Mouse (Mus musculus): ENCODE data around the gene Map3k4. TPM values are rescaled to one million over a fixed set of nuclear protein-coding genes. Genes with fewer than 3 reads are reported as not detected.

Map3k4 gene
- polyA plus RNA-seq, 1 experiment = 6.1 TPM

- no peaks in the 10 kb centered on the region for H3K27me3 ChIP-seq (ENCODE audit: control insufficient read depth, insufficient read depth, low read length)
- TF ChIP-seq CTCF (IDR thresholded peaks at IDR 0.05; ENCODE audit: control insufficient read depth, insufficient read depth, insufficient replicate concordance, low read depth, low read length) (no peak), POLR2A (IDR thresholded peaks at IDR 0.05; ENCODE audit: control insufficient read depth, low read depth, low read length) (no peak)
- no peak overlapping the region for H3K27ac ChIP-seq (ENCODE audit: control insufficient read depth, insufficient read depth, low read depth, low read length)
- no peaks in the 10 kb centered on the region for H3K36me3 ChIP-seq (ENCODE audit: control insufficient read depth, insufficient read depth, low read length)
- no peak overlapping the region for H3K4me3 ChIP-seq (ENCODE audit: control insufficient read depth, low read depth, low read length)
- H3K4me1 ChIP-seq (ENCODE audit: control insufficient read depth, insufficient read depth, low read length) = peaks cover 2% of the 10 kb centered on the region
Observed at GRCm38 (mm10) chr17:12347462-12347861, 28.9 kb upstream of the Map3k4 start.

- Histone ChIP-seq H3K27me3 (ENCODE audit: control insufficient read depth, insufficient read depth, low read length) (no peaks in the 10 kb centered on the region), H3K4me3 (ENCODE audit: control insufficient read depth, low read depth, low read length) (no peak overlapping the region), H3K36me3 (ENCODE audit: control insufficient read depth, insufficient read depth, low read length) (no peaks in the 10 kb centered on the region), H3K27ac (ENCODE audit: control insufficient read depth, insufficient read depth, low read depth, low read length) (peak overlapping the region; percentile 66; the same call in 1 of the 2 replicates), H3K4me1 (ENCODE audit: control insufficient read depth, insufficient read depth, low read length) (peaks cover 2% of the 10 kb centered on the region)
- TF ChIP-seq POLR2A (IDR thresholded peaks at IDR 0.05; ENCODE audit: control insufficient read depth, low read depth, low read length) (no peak), CTCF (IDR thresholded peaks at IDR 0.05; ENCODE audit: control insufficient read depth, insufficient read depth, insufficient replicate concordance, low read depth, low read length) (no peak)
Observed at GRCm38 (mm10) chr17:12343702-12344376, 25.2 kb upstream of the Map3k4 start.

- no peaks in the 10 kb centered on the region; the same call in 1 of the 2 replicates for H3K4me1 ChIP-seq (ENCODE audit: control insufficient read depth, insufficient read depth, low read length)
- no peak overlapping the region for H3K27ac ChIP-seq (ENCODE audit: control insufficient read depth, insufficient read depth, low read depth, low read length)
- no peaks in the 10 kb centered on the region for H3K27me3 ChIP-seq (ENCODE audit: control insufficient read depth, insufficient read depth, low read length)
- no peak for TF ChIP-seq CTCF (IDR thresholded peaks at IDR 0.05; ENCODE audit: control insufficient read depth, insufficient read depth, insufficient replicate concordance, low read depth, low read length)
- TF ChIP-seq POLR2A (IDR thresholded peaks at IDR 0.05; ENCODE audit: control insufficient read depth, low read depth, low read length) = no peak
- H3K36me3 ChIP-seq (ENCODE audit: control insufficient read depth, insufficient read depth, low read length) = no peaks in the 10 kb centered on the region
- H3K4me3 ChIP-seq (ENCODE audit: control insufficient read depth, low read depth, low read length) = no peak overlapping the region
Observed at GRCm38 (mm10) chr17:12337156-12337555, 18.6 kb upstream of the Map3k4 start.

GRCm38 (mm10) chr17:12336073-12336868, 17.7 kb upstream of the Map3k4 start:
- no peak for TF ChIP-seq CTCF (IDR thresholded peaks at IDR 0.05; ENCODE audit: control insufficient read depth, insufficient read depth, insufficient replicate concordance, low read depth, low read length)
- no peak for TF ChIP-seq POLR2A (IDR thresholded peaks at IDR 0.05; ENCODE audit: control insufficient read depth, low read depth, low read length)
- no peaks in the 10 kb centered on the region for H3K27me3 ChIP-seq (ENCODE audit: control insufficient read depth, insufficient read depth, low read length)
- no peaks in the 10 kb centered on the region; the same call in 1 of the 2 replicates for H3K4me1 ChIP-seq (ENCODE audit: control insufficient read depth, insufficient read depth, low read length)
- H3K36me3 ChIP-seq (ENCODE audit: control insufficient read depth, insufficient read depth, low read length) = no peaks in the 10 kb centered on the region
- H3K27ac ChIP-seq (ENCODE audit: control insufficient read depth, insufficient read depth, low read depth, low read length) = no peak overlapping the region
- no peak overlapping the region for H3K4me3 ChIP-seq (ENCODE audit: control insufficient read depth, low read depth, low read length)

- TF ChIP-seq CTCF (IDR thresholded peaks at IDR 0.05; ENCODE audit: control insufficient read depth, insufficient read depth, insufficient replicate concordance, low read depth, low read length) (no peak), POLR2A (IDR thresholded peaks at IDR 0.05; ENCODE audit: control insufficient read depth, low read depth, low read length) (no peak)
- no peaks in the 10 kb centered on the region; the same call in 1 of the 2 replicates for H3K4me1 ChIP-seq (ENCODE audit: control insufficient read depth, insufficient read depth, low read length)
Observed at GRCm38 (mm10) chr17:12335115-12335514, 16.5 kb upstream of the Map3k4 start.

GRCm38 (mm10) chr17:12327847-12328518, 9.4 kb upstream of the Map3k4 start:
- Histone ChIP-seq H3K4me3 (ENCODE audit: control insufficient read depth, low read depth, low read length) (no peak overlapping the region), H3K27ac (ENCODE audit: control insufficient read depth, insufficient read depth, low read depth, low read length) (no peak overlapping the region), H3K4me1 (ENCODE audit: control insufficient read depth, insufficient read depth, low read length) (no peaks in the 10 kb centered on the region; the same call in 1 of the 2 replicates), H3K27me3 (ENCODE audit: control insufficient read depth, insufficient read depth, low read length) (no peaks in the 10 kb centered on the region), H3K36me3 (ENCODE audit: control insufficient read depth, insufficient read depth, low read length) (no peaks in the 10 kb centered on the region)
- no peak for TF ChIP-seq POLR2A (IDR thresholded peaks at IDR 0.05; ENCODE audit: control insufficient read depth, low read depth, low read length)
- no peak for TF ChIP-seq CTCF (IDR thresholded peaks at IDR 0.05; ENCODE audit: control insufficient read depth, insufficient read depth, insufficient replicate concordance, low read depth, low read length)

More at GRCm38 (mm10) chr17:12335115-12335514, 16.5 kb upstream of the Map3k4 start:
- no peaks in the 10 kb centered on the region for H3K36me3 ChIP-seq (ENCODE audit: control insufficient read depth, insufficient read depth, low read length)
- no peak overlapping the region for H3K4me3 ChIP-seq (ENCODE audit: control insufficient read depth, low read depth, low read length)
- no peaks in the 10 kb centered on the region for H3K27me3 ChIP-seq (ENCODE audit: control insufficient read depth, insufficient read depth, low read length)
- no peak overlapping the region for H3K27ac ChIP-seq (ENCODE audit: control insufficient read depth, insufficient read depth, low read depth, low read length)

- Histone ChIP-seq H3K4me1 (ENCODE audit: control insufficient read depth, insufficient read depth, low read length) (peaks cover 3% of the 10 kb centered on the region), H3K27ac (ENCODE audit: control insufficient read depth, insufficient read depth, low read depth, low read length) (no peak overlapping the region), H3K36me3 (ENCODE audit: control insufficient read depth, insufficient read depth, low read length) (no peaks in the 10 kb centered on the region), H3K27me3 (ENCODE audit: control insufficient read depth, insufficient read depth, low read length) (no peaks in the 10 kb centered on the region), H3K4me3 (ENCODE audit: control insufficient read depth, low read depth, low read length) (no peak overlapping the region)
- TF ChIP-seq POLR2A (IDR thresholded peaks at IDR 0.05; ENCODE audit: control insufficient read depth, low read depth, low read length) = no peak
- TF ChIP-seq CTCF (IDR thresholded peaks at IDR 0.05; ENCODE audit: control insufficient read depth, insufficient read depth, insufficient replicate concordance, low read depth, low read length) = no peak
Observed at GRCm38 (mm10) chr17:12319786-12320185, 1.2 kb upstream of the Map3k4 start.
